Mouse (Mus musculus) kidney, adult 9 months (tissue): Measurements from ENCODE around the gene Dlst.
A peak's percentile ranks its signal among the peaks of the same experiment; 100 is the strongest.

Experiments used
- DNase-seq: peaks from one replicate; pipeline ENCODE4 v3.0.0; 2022

Gene Dlst

DNA sequence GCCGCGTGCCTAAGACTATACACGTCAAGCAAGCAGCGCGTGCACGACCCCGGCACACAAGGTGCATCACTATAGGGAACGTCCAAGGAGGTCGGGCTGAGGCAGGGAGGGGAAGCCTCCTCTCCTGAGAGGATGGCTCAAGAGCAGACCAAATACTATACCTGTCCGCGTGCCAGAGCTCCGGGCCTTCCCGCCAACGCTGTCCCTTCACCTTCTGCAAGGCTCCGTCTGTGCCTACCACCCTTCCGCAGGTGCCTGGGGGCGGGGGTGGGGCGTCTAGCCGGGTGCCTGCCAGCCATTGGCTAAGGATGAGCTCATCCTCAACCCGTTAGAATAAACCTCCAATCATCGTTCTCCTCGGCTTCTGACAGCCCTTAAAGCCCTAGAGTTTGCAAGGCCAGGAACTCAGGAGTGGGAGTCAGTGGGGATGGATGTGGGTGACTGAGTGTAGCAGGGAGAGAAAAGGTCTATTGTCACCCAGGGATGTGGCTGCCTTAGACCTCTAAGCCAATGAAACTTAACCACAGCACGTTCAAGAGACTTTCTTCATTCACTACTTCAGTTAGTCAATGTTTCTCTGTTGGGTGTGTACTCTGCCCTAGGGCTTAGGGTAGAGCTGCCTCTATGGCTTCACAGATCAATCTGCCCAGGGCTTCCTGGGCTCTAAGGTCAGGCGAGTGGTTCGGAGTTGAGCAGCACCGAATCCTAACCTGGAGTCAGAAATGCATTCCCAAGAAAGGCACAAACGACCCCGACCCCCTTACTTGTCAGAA is 40.6 kb downstream of the Dlst start, which contains the start of gene Rps6kl1:
TSS of gene Rps6kl1 (minus strand) at position 263 of the 773 bp plus-strand sequence.
- no peak for DNase-seq

DNA sequence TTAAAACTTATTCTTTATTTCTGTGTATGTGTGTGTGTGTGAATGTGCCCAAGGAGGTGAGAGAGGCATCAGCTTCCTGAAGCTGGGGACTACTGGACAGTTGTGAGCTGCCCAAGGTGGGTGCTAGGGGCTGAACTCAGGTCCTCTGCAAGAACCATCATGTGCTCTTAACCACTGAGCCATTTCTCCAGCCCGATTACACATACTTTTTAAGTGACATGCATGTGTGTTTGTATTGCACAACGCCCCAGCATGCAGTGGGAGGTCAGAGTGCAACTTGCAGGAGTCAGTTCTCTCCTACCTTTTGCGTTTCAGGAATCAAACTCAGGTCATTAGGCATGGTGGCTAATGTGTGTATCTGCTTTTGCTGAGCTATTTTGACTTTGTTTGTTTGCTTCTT is 42.4 kb downstream of the Dlst start:
- DNase-seq, result no peak

DNA sequence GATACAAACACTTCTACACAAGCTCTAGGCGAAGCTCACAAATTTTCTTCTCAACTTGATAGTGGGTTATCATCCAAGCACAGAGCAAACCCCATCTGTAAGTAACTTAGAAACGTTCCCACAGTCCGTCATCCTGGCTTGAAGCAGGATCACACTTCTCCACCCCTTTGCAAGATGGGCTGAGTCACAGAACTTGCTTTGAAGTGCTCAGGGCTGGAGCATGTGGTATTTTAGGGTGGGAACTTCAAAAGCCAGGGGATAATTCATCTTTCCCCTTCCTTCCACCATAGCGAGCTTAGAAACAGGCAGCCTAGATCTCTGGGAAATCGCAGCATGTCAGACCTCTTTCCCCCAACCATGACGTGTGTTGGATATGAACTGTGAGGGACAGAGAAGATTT is 45.7 kb downstream of the Dlst start:
- DNase-seq, result no peak

DNA sequence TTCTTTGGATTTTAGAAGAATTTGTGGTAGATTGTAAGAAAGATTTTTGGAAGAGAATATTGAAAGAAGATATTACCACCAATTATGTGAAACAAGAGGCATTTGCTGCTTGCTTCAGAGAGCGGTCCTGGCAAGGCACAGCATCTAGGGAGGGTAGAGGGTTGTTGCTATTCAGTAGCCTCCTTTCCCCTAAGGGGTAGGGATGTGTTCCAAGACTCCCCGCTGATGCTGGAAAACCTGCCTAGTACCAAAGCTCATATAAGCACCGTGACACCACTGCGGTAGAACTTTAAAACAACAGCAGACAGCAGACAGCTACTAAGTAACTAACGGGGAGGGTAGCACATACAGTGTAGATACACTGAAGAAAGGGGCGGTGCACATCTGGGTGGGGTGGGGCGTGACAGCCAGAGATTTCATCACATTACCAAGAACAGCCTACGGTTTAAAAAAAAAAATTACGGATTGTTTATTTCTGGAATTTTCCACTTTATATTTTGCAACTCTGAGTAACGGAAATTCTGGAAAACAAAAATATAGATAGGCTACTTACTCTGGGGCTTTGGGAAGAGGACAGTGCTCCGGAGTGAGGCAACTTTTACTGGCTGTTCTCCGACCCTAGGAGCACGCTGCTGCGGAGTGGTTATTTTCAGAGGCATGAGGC is 47.3 kb downstream of the Dlst start:
- no peak for DNase-seq

DNA sequence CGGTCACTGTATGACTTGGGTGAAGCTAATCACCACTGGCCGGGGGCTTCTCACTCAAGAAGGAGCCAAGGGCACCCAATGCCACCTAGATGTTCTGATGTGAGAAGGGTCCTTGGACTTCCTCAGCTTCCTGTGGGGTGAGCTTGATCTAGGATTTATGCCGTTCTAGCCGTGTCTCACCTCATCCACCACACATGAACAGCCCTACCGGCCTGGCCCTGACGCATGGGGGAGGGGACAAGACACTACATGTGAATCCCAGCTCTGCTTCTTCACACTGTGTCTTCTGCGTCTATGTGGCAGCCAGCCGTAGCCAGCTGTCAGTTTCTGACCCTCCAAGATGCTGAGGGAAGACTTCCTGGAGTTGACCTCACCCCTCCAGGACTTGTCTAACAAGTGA is 48.2 kb downstream of the Dlst start:
- DNase-seq, result no peak

DNA sequence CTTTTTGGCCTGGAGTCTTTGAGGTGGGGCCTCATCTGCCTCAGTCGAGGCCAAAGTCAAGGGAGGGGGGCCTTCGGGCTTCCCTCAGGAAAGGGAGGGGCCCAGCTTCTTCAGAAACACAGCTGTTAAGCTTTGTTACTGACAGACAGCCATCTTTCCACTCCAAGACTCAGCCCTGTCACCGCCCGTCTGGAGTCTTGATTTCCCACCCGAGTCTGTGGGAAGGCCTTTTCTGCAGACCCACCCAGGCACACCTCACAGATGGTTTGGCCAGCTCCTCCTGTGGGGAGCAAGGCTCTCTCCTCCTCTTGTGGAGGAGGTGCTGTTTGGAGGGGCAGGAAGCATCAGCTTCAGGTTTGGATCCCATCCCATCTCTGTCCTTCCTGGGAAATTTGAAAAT is 49.0 kb downstream of the Dlst start:
- no peak for DNase-seq

DNA sequence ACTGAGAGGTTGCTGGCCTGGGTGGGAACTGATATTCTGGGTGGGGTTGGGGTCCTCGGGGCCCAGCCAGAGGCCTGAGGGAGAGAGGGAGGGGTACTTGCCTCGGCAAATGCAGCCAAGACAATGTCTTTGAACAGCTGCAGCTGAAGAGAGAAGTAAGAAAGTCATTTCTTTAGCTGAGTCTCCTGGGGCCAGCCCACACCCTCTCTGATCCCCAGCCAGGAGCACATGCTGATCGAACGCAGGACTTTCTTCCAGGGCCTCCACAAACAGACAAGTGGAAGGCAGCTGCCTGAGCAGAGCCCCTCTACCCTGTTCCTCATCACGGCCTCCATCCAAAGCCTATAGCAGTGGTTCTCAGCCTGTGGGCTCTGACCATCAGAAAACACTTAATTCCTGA is 54.4 kb downstream of the Dlst start:
- DNase-seq, result no peak

DNA sequence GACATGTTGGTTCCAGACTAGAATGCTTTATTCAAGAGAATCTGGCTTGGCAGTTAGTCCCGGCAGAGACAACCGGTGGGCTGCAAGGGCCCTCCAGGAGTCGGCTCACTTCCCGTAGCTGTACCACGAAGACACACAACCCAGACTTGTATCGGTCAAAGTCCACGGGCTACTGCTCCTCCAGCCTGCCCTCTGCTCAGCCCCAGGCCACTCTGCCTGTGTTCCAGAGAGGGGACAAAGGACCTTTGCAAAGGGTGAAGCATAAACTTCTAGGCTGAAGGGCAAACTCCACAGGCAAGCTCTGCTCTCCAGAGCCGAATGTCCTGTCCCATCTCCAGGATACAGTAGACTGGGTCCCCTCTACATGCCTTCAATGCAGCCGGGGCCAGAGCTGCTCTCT is 56.0 kb downstream of the Dlst start:
- peak; percentile 61 for DNase-seq

DNA sequence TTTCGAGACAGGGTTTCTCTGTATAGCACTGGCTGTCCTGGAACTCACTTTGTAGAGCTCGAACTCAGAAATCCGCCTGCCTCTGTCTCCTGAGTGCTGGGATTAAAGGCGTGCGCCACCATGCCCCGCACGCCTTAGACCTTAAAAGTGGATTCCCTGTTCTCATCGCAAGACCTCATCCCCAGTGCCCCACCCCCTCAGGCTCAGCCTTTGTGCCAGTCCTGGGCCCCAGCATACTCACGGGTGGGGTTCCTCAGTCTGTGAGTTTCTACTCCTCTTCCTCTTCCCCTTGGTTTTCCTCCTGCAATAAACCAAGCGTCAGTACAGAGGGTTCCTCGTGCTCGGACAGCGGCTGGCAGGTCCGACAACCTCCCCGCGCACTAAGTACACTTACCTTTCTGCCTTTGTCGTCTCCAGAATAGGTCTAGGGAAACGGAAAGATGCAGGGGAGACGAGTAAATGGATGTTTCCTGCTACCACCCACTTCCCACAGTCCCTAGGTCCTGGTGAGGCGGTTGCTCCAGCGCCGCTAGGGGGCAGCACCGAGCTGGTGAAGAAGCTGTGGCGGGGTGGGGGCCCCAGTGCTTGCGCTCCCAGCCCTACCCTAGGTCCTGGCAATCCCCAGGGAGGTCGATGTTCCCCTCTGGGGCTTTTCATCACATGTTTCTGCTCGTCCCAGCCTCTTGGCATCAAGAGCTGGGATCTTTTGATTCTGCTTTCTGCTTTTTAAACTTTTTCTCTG is 58.7 kb downstream of the Dlst start:
- DNase-seq, result peak; percentile 70

DNA sequence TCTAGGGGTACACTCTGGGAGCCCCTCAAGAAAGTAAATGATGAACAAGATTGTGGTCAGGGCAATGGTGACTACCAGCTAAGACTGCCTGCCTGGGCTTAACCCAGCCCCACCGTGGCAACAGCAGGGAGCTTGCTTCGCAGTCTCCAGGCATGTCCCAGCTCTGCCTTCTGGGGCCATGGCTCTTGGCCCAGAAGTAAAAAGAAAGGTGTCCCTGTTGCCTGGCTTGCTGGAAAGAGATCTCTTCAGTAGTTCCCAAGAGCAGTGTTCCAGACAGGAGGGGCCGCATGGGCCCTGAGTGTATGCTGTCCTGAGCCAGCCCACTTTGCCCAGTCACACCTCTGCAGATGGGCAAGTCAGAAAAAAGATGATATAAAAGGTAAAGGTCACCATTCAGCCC is 59.2 kb downstream of the Dlst start:
- no peak for DNase-seq

DNA sequence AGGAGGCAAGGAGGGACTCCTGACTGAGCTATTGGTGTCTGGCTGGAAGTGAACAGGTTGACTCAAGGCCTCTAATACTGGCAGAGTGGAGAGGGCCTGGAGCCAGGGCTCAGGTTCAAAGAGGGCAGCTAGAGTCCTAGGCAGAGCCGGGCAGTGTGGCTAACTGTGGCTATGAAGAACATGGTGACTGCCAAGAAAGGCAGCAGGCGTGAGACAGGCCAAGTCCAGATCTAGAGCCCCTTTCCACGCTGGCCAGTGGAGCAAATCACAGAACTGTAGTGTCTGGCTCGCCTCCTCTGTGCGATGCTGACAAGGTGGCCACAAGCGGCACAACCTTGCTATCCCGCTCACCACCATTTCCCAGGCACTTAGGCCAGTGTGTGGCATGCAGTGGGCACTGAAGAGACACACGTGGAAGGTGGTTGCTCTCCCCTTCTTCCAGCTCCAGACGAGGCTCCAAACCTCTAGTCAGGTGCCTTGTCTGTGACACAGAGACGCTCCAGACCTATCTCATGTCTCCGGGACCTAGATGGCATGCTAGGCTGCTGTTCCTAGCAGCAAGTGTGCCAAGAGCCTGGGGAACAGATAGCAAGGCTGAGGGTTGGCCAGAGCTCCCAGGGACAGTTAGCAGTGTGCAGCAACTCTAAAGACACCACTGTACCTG is 59.8 kb downstream of the Dlst start:
- peak; percentile 71 for DNase-seq

DNA sequence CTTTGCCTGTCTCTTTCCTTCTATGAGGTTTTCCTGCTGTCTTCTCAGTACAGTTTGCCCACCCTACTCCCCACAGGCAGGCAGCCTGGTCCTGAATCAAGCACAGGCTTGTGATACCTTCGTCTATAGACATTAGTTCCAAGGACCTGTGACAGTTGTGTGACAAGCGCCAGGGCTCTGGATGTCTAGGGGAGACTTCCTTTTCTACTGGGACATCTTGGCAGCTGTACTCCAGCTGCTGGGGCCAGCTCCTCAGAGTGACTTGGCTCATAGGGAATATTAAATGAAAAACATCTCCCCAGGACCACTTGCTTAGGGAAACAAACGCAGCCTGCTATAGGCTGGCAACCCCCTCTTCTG is 60.3 kb downstream of the Dlst start:
- no peak for DNase-seq

DNA sequence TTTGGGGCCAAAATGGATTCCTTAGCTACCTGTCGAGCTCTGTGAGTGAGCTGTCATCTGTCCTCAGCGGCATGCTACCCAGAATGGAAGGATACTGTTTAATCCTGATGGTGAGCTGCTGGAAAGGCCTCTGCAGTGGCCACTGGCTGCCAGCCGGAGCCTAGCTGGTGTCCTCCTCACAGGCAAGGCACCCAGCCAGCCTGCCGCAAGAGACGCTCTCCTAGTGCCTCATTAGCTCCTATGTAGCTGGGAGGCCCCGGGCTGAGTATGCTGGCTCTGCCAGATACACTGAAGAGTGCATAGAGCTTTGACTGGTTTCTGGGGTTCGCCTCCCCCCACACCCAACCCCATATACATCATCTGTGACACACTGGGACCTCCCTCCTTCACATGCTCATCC is 63.4 kb downstream of the Dlst start:
- DNase-seq, result no peak

DNA sequence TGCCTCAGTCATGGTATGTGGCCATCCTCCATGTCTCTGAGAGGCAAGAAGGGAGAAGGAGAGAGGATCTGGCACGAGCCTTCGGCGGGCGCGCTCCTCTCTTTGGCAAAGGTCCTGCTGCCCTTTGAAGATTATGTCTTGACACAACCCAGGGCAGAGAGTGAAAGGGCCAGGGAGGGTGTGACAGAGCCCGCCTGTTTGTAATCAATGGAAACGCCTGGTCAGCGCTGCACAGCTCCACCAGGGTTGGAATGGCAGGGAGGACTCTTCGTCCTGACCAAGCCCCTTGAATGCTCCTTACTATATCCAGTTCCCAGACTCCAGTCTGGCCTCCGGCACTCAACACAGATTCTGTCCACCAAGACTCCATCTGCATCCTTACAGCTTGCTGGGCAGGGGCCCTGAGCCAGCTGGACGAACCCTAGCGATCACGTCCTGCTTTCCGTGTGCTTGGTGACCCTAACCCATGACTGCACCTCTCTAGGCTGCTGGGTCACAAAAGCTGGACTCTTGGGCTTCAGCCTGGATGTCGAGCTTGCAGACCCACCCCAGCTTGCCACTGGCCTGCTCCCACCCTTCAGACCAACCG is 64.5 kb downstream of the Dlst start:
- no peak for DNase-seq

DNA sequence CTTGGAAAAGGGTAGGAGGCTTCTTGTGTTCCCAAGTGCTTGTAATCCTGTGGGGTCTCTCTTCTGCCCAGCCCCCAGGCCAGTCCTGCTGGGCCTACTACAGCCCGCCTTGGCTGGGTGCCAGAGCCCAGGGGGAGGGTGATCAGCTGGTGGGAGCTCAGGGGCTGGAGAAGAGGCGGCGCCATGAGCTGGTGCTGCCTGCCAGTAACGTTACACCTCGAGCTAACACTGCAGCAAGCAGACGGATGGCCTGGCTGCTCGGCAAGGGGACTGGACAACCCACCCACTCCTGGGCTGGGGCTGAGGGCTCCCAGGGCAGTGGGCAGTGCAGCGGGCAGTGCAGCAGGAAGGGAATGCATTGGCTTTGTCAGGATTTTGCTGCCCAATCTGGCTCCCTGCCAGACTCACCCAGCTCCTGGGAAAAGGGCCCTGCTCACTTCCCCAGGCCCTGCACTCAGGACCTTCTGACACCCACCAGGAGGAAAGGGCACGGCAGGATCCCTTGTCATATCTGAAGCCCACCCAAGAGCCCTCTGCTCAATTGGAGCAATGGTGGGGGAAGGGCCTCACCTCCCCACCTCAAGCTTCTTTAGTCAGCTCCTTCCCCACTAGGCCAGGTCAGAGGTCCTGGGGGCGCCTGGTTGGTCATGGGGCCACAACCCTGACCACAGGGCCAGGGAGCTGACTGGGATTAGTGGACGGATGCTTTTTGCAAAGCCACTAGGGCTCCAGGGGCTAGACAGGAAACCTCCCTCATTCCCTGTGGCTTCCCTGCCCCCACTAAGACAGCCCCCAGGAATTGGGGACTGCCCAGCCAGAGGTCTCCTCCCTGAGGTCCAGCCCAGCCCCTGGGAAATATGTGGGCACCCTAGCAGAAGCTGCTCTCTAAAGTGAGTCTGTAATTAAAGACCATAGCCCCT is 65.6 kb downstream of the Dlst start:
- no peak for DNase-seq

DNA sequence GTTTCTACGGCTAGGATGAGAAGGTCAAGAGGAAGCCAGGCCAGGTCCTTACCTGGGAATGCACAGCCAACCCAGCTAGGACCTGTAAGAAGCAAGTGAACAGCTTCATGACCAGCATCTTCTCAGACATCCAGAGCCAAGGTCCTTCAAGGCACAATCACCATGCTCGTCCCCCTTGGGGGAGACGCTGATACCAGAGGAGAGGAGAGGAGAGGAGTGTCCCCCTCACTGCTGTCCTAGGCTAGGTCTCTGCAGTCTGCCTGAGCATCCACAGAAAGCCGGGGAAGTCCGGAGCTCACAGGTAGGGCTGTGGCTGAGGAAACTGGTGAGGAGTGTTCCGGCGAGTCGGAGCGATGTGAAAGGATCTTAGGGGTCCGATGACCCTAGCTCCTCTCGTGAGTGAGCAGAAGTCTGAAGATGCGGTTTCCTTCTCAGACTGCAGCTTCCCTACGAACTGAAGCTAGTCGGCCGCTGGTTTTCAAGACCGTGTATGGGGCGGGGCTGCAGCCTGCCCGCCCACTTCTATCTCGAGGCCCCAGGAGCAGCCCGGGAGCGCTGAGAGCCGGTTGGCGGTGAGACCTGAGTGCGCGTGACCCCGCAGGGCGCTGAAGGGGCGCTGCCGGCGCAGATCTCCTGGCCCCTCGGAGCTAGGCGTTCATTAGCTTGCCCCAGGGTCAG is 66.4 kb downstream of the Dlst start:
- DNase-seq, result peak; percentile 18

DNA sequence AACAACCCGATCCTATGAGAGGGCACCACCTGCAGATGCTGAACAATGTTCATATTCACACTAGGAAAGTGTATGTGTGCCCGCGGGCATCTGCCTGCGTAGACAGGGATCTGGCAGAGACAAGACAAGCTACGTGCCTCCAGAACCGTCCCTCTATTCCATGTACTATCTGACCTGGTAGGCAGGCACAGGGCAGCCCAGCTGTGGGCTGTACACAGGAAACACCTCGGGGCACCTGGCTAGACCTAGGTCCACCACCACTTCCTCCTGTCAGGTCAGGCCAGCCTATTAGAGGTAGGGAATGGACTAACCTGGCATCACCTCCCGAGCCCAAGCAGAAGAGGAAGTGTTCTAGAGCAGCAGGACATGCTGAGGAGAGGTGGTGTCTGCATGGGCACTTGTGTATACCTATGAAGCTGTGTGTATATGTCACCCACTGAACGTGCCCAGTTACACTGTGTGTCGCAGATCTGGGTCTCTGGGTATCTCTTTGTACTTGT is 67.2 kb downstream of the Dlst start, which contains the start of gene Pgf:
TSS of gene Pgf (minus strand) at position 51 of the 500 bp plus-strand sequence.
- no peak for DNase-seq

DNA sequence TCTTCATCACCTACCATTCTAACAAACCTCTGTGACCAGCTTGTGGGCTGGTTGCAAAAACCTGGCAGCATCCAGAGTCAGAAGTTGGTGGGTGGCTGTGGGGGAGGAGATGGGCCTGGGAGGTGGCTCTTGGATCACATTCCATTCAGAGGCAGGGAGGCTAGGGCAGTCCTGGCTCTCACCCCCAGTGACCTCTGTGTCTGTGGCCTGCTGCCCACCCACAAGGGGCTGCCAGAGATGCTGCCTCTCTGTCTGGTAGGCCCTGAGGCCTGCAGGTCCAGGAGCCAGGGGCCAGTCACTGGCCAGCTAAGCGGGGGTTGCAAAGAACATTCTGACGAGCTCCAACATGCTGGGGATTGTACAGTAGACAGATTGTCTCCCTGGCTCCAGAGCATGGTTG is 67.7 kb downstream of the Dlst start:
- DNase-seq, result no peak

DNA sequence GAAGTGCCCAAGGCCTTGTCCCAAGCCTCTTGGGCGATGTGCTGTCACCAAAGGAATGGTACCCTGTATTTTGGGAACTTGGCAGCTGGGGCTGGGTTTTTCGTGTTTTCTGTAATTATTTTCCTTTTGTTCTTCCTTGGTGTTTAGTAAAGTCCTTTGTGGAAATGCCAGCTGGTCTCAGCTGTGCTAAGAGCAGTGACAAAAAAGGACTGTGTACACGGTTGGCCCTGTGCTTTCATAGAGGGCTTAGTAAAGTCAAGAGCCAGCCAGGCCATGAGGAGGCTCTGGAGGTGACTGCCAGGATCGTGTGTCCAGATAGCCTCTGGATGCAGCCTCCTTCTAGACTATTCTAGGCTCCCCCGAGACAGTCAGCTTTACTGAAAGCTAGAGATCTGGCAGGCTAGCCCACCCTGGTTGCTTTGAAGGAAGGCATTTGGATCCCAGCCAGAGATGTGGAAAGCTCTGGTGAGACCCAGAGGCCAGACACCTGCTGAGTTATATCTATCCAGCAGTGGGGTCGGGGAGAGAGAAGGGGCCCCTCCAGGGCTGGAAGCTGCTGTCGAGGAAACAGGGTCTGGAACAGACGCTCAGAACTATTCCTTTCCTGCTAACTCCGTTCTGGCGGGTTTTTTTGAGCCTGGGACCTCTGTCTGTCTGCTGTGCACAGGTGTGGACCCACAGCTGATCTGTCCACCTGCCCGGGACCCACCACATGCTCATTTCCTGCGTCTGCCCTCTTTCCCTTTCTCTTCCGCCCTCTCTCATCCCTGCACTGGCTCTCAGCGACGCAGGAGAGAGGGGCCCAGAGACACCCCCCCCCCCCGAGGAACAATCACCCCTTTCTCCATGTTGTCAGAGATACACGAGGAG is 71.1 kb downstream of the Dlst start:
- no peak for DNase-seq

DNA sequence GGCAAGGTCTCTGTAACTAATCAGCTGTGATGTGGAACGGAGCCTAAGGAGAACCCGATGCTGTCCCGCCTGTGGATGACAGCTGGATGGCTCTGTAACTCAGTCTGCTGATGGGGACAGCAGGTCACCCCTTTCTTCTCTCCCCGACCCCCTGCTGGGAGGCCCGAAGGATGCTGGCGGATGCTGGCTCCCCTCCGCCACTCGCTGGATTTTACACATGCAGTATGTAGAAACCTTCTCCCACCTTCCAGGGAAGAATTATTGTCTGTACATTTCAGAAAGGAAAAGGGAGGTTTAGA is 71.7 kb downstream of the Dlst start:
- no peak for DNase-seq
